Mouse (Mus musculus): ENCODE measurements around the gene Pknox2. TPM values are rescaled to one million over a fixed set of nuclear protein-coding genes. Genes with fewer than 3 reads are reported as not detected.

Gene Pknox2
- polyA plus RNA-seq, 1 experiment from 2014 or later, result 33.0 TPM

- H3K4me3 ChIP-seq, result peak overlapping the region; percentile 15; the same call in 1 of the 2 replicates
- peak overlapping the region; percentile 68 for H3K27ac ChIP-seq (replicated peaks)
- H3K27me3 ChIP-seq (replicated peaks; ENCODE audit: low read depth, poor library complexity, severe bottlenecking), result no peaks in the 10 kb centered on the region
- DNase-seq (ENCODE audit: low spot score), result peak; percentile 85
- peaks cover 67% of the 10 kb centered on the region for H3K4me1 ChIP-seq
- WGBS, result 20% methylated on average over 9 of the region's 9 CpGs
- peaks cover 3% of the 10 kb centered on the region; the same call in 1 of the 2 replicates for H3K9me3 ChIP-seq
- peaks cover 11% of the 10 kb centered on the region for H3K36me3 ChIP-seq (replicated peaks)
These were observed 116.6 kb downstream of the Pknox2 start for GRCm38 (mm10) chr9:37030347-37031213.

- no peak for DNase-seq (ENCODE audit: low spot score)
- Histone ChIP-seq H3K36me3 (replicated peaks) (peaks cover 5% of the 10 kb centered on the region; the same call in 1 of the 2 replicates), H3K27ac (replicated peaks) (peak overlapping the region; percentile 68), H3K4me1 (peaks cover 73% of the 10 kb centered on the region), H3K4me3 (no peak overlapping the region), H3K27me3 (replicated peaks; ENCODE audit: low read depth, poor library complexity, severe bottlenecking) (no peaks in the 10 kb centered on the region), H3K9me3 (no peaks in the 10 kb centered on the region)
- 59% methylated on average over 3 of the region's 3 CpGs for WGBS
These were observed 117.3 kb downstream of the Pknox2 start for GRCm38 (mm10) chr9:37029811-37030346.

- DNase-seq (ENCODE audit: low spot score), result no peak
- WGBS, result 76% methylated on average over 7 of the region's 7 CpGs
- Histone ChIP-seq H3K27ac (replicated peaks) (0 out of 2 replicates have a peak overlapping the region, but pooled peaks have one; percentile 24), H3K27me3 (replicated peaks; ENCODE audit: low read depth, poor library complexity, severe bottlenecking) (no peaks in the 10 kb centered on the region), H3K4me1 (peaks cover 59% of the 10 kb centered on the region), H3K36me3 (replicated peaks) (no peaks in the 10 kb centered on the region), H3K9me3 (no peaks in the 10 kb centered on the region), H3K4me3 (no peak overlapping the region)
These were observed 119.2 kb downstream of the Pknox2 start for GRCm38 (mm10) chr9:37027825-37028575.

GRCm38 (mm10) chr9:37025913-37026312 is 121.3 kb downstream of the Pknox2 start:
- no peaks in the 10 kb centered on the region for H3K36me3 ChIP-seq (replicated peaks)
- WGBS, result 61% methylated on average over 3 of the region's 3 CpGs
- H3K9me3 ChIP-seq, result no peaks in the 10 kb centered on the region
- peaks cover 71% of the 10 kb centered on the region for H3K4me1 ChIP-seq
- no peak overlapping the region for H3K4me3 ChIP-seq
- H3K27me3 ChIP-seq (replicated peaks; ENCODE audit: low read depth, poor library complexity, severe bottlenecking), result no peaks in the 10 kb centered on the region
- no peak overlapping the region; the same call in 1 of the 2 replicates for H3K27ac ChIP-seq (replicated peaks)
- DNase-seq (ENCODE audit: low spot score), result no peak

- 35% methylated on average over 3 of the region's 3 CpGs for WGBS
- H3K27me3 ChIP-seq (replicated peaks; ENCODE audit: low read depth, poor library complexity, severe bottlenecking), result no peaks in the 10 kb centered on the region
- peaks cover 56% of the 10 kb centered on the region for H3K4me1 ChIP-seq
These were observed 125.5 kb downstream of the Pknox2 start for GRCm38 (mm10) chr9:37021586-37022230.

GRCm38 (mm10) chr9:37018154-37018553 is 129.1 kb downstream of the Pknox2 start:
- Histone ChIP-seq H3K27ac (replicated peaks) (0 out of 2 replicates have a peak overlapping the region, but pooled peaks have one; percentile 44), H3K4me1 (peaks cover 58% of the 10 kb centered on the region), H3K27me3 (replicated peaks; ENCODE audit: low read depth, poor library complexity, severe bottlenecking) (no peaks in the 10 kb centered on the region), H3K4me3 (no peak overlapping the region), H3K9me3 (no peaks in the 10 kb centered on the region), H3K36me3 (replicated peaks) (no peaks in the 10 kb centered on the region)
- DNase-seq (ENCODE audit: low spot score), result no peak
- WGBS, result 82% methylated on average over 1 of the region's 1 CpGs

More at GRCm38 (mm10) chr9:37021586-37022230, 125.5 kb downstream of the Pknox2 start:
- no peaks in the 10 kb centered on the region for H3K36me3 ChIP-seq (replicated peaks)
- no peaks in the 10 kb centered on the region for H3K9me3 ChIP-seq
- no peak overlapping the region for H3K4me3 ChIP-seq
- H3K27ac ChIP-seq (replicated peaks), result peak overlapping the region; percentile 71
- no peak for DNase-seq (ENCODE audit: low spot score)

GRCm38 (mm10) chr9:37017169-37017568 is 130.0 kb downstream of the Pknox2 start:
- WGBS, result 77% methylated on average over 7 of the region's 7 CpGs
- Histone ChIP-seq H3K27ac (replicated peaks) (peak overlapping the region; percentile 42; the same call in 1 of the 2 replicates), H3K9me3 (no peaks in the 10 kb centered on the region), H3K4me3 (no peak overlapping the region), H3K4me1 (peaks cover 56% of the 10 kb centered on the region), H3K36me3 (replicated peaks) (no peaks in the 10 kb centered on the region), H3K27me3 (replicated peaks; ENCODE audit: low read depth, poor library complexity, severe bottlenecking) (no peaks in the 10 kb centered on the region)
- no peak for DNase-seq (ENCODE audit: low spot score)

- H3K4me1 ChIP-seq, result peaks cover 56% of the 10 kb centered on the region
- H3K27ac ChIP-seq (replicated peaks), result no peak overlapping the region; the same call in 1 of the 2 replicates
- no peaks in the 10 kb centered on the region for H3K27me3 ChIP-seq (replicated peaks; ENCODE audit: low read depth, poor library complexity, severe bottlenecking)
- no peaks in the 10 kb centered on the region for H3K9me3 ChIP-seq
- H3K36me3 ChIP-seq (replicated peaks), result no peaks in the 10 kb centered on the region
- DNase-seq (ENCODE audit: low spot score), result no peak
- H3K4me3 ChIP-seq, result no peak overlapping the region
These were observed 131.0 kb downstream of the Pknox2 start for GRCm38 (mm10) chr9:37016165-37016564.

- H3K9me3 ChIP-seq, result no peaks in the 10 kb centered on the region
- no peaks in the 10 kb centered on the region for H3K36me3 ChIP-seq (replicated peaks)
- peaks cover 54% of the 10 kb centered on the region for H3K4me1 ChIP-seq
- peak; percentile 65 for DNase-seq (ENCODE audit: low spot score)
- no peaks in the 10 kb centered on the region for H3K27me3 ChIP-seq (replicated peaks; ENCODE audit: low read depth, poor library complexity, severe bottlenecking)
- no peak overlapping the region for H3K4me3 ChIP-seq
- peak overlapping the region; percentile 65 for H3K27ac ChIP-seq (replicated peaks)
- 26% methylated on average over 8 of the region's 8 CpGs for WGBS
These were observed 133.6 kb downstream of the Pknox2 start for GRCm38 (mm10) chr9:37013565-37013964.

- no peak for DNase-seq (ENCODE audit: low spot score)
These were observed 139.1 kb downstream of the Pknox2 start for GRCm38 (mm10) chr9:37008090-37008489.

GRCm38 (mm10) chr9:37004676-37005075 is 142.5 kb downstream of the Pknox2 start:
- Histone ChIP-seq H3K9me3 (no peaks in the 10 kb centered on the region), H3K36me3 (replicated peaks) (peaks cover 5% of the 10 kb centered on the region; the same call in 1 of the 2 replicates), H3K27ac (replicated peaks) (no peak overlapping the region), H3K27me3 (replicated peaks; ENCODE audit: low read depth, poor library complexity, severe bottlenecking) (no peaks in the 10 kb centered on the region), H3K4me3 (no peak overlapping the region), H3K4me1 (peaks cover 55% of the 10 kb centered on the region)
- no peak for DNase-seq (ENCODE audit: low spot score)
- WGBS, result 42% methylated on average over 6 of the region's 6 CpGs

More at GRCm38 (mm10) chr9:37008090-37008489, 139.1 kb downstream of the Pknox2 start:
- H3K27me3 ChIP-seq (replicated peaks; ENCODE audit: low read depth, poor library complexity, severe bottlenecking), result no peaks in the 10 kb centered on the region
- H3K27ac ChIP-seq (replicated peaks), result no peak overlapping the region
- H3K4me1 ChIP-seq, result peaks cover 60% of the 10 kb centered on the region
- no peaks in the 10 kb centered on the region for H3K36me3 ChIP-seq (replicated peaks)
- no peaks in the 10 kb centered on the region for H3K9me3 ChIP-seq
- H3K4me3 ChIP-seq, result no peak overlapping the region
- WGBS, result 64% methylated on average over 5 of the region's 5 CpGs
